Mouse (Mus musculus): ENCODE measurements around the gene Tekt1. TPM values are rescaled to one million over a fixed set of nuclear protein-coding genes. Genes with fewer than 3 reads are reported as not detected.

Tekt1 gene
- polyA plus RNA-seq, 1 experiment, result not detected

DNA sequence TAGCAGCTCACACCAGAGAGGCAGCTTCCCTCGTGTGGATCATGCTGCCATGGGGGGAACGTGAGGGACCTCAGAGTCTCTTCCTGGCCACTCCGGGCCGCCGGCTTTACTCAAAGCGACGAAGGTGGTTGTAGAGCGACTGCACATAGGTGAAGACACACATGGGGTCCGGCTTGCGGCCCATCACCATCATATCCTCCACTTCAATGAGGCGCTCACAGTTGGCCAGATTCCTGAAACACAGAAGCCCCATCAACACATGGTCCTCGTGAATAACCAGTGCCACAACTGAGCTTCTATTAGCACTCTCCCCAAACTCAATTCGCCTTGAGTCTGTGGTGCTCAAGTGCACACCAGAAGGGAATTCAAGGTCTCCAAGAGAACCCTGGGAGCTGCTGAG, 28.9 kb upstream of the Tekt1 start:
- no peak overlapping the region for H3K4me3 ChIP-seq (ENCODE audit: low read depth, low read length)
- H3K27me3 ChIP-seq (ENCODE audit: control insufficient read depth, insufficient read depth, low read length), result no peaks in the 10 kb centered on the region
- H3K27ac ChIP-seq (ENCODE audit: insufficient read depth, low read depth, low read length), result no peak overlapping the region
- no peaks in the 10 kb centered on the region for H3K36me3 ChIP-seq (ENCODE audit: control insufficient read depth, insufficient read depth, low read length)
- H3K4me1 ChIP-seq (ENCODE audit: control insufficient read depth, insufficient read depth, insufficient read length, low read length), result no peaks in the 10 kb centered on the region
- no peak for TF ChIP-seq CTCF (IDR thresholded peaks at IDR 0.05; ENCODE audit: extremely low read depth, insufficient read length, insufficient replicate concordance, low read depth, low read length)
- WGBS, result 93% methylated on average over 13 of the region's 13 CpGs

DNA sequence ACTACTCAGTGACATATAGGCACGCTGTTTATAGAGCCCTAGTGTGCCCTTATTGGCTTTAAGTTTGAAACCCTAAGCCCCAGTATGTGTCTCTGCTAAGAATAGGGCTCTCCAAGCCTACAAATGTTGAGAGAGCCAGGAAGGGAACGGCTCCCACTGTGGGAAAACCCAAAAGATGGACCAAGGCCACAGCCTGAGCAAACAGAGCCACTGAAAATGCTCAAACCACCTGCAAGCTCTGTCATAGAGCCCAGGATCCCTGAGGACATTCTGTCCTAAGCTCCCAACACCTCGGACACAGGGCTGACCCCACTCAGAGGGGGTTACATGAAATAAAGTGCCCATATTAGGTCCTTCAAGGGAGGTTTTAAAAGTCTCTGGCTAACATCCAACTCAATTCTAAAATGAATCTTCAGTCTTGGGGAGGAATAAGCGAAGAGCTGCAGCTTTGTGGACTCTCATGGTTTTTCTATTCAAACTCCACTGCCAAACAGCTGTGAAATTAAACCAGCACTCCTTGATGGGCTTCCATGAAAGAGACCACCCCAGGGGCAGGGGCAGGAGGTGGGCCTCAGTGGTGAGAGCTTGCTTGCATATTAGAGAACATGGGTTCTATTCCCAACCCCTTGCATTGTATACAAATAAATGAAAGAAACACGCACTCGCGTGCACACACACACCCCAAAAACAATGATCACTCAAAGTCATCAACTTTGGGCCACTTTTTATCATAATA, 27.3 kb upstream of the Tekt1 start:
- H3K36me3 ChIP-seq (ENCODE audit: control insufficient read depth, insufficient read depth, low read length), result no peaks in the 10 kb centered on the region
- H3K27ac ChIP-seq (ENCODE audit: insufficient read depth, low read depth, low read length), result no peak overlapping the region
- TF ChIP-seq CTCF (IDR thresholded peaks at IDR 0.05; ENCODE audit: extremely low read depth, insufficient read length, insufficient replicate concordance, low read depth, low read length), result no peak
- no peak for TF ChIP-seq POLR2A (IDR thresholded peaks at IDR 0.05; ENCODE audit: low read depth, low read length)
- no peaks in the 10 kb centered on the region for H3K4me1 ChIP-seq (ENCODE audit: control insufficient read depth, insufficient read depth, insufficient read length, low read length)
- H3K27me3 ChIP-seq (ENCODE audit: control insufficient read depth, insufficient read depth, low read length), result no peaks in the 10 kb centered on the region
- H3K4me3 ChIP-seq (ENCODE audit: low read depth, low read length), result no peak overlapping the region
- WGBS, result 89% methylated on average over 7 of the region's 7 CpGs

DNA sequence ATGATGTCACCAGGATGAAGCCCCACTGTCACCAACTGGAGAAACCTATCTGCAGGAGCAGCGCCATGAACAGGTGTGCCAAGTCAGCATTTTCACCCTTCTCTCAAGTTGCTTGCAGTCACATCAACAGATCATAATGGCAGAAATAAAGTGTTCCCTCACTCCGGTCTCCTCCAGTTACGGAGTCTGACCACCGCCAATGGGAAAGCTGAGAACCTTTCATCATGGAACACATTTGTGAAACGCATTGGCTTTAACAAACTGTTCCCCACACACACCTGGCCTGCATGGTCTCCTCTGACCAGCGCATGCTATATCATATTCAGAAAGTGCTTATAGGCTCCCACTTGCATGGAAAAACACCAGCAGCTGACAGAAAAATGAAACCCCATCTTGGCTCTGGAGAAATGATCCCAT, 25.9 kb upstream of the Tekt1 start:
- WGBS, result 94% methylated on average over 6 of the region's 6 CpGs
- TF ChIP-seq POLR2A (IDR thresholded peaks at IDR 0.05; ENCODE audit: low read depth, low read length), result no peak
- TF ChIP-seq CTCF (IDR thresholded peaks at IDR 0.05; ENCODE audit: extremely low read depth, insufficient read length, insufficient replicate concordance, low read depth, low read length), result no peak
- Histone ChIP-seq H3K4me1 (ENCODE audit: control insufficient read depth, insufficient read depth, insufficient read length, low read length) (no peaks in the 10 kb centered on the region), H3K4me3 (ENCODE audit: low read depth, low read length) (no peak overlapping the region), H3K36me3 (ENCODE audit: control insufficient read depth, insufficient read depth, low read length) (no peaks in the 10 kb centered on the region), H3K27ac (ENCODE audit: insufficient read depth, low read depth, low read length) (no peak overlapping the region), H3K27me3 (ENCODE audit: control insufficient read depth, insufficient read depth, low read length) (no peaks in the 10 kb centered on the region)

DNA sequence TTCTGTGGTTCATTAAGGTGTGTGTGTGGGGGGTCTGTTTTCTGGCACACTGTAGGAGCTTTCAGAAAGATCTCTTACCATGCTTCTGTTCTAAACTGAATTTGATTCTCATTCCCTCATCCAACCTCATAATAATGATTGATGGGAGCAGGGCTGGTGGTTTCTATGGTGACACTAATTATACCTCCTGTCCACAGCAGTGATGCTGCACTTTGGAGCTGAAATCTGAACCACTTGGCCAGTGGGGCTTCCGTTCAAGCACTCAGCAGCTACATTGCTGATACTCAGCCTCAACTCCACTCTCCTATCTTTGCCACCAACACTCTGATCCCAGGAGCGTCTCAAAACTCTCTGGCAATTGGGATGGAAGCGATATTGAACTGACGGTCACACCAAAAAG, 17.1 kb upstream of the Tekt1 start:
- WGBS, result 80% methylated on average over 4 of the region's 4 CpGs
- no peak overlapping the region for H3K27ac ChIP-seq (ENCODE audit: insufficient read depth, low read depth, low read length)
- H3K4me3 ChIP-seq (ENCODE audit: low read depth, low read length), result no peak overlapping the region
- no peaks in the 10 kb centered on the region for H3K27me3 ChIP-seq (ENCODE audit: control insufficient read depth, insufficient read depth, low read length)
- H3K4me1 ChIP-seq (ENCODE audit: control insufficient read depth, insufficient read depth, insufficient read length, low read length), result no peaks in the 10 kb centered on the region
- no peak for TF ChIP-seq CTCF (IDR thresholded peaks at IDR 0.05; ENCODE audit: extremely low read depth, insufficient read length, insufficient replicate concordance, low read depth, low read length)
- TF ChIP-seq POLR2A (IDR thresholded peaks at IDR 0.05; ENCODE audit: low read depth, low read length), result no peak
- H3K36me3 ChIP-seq (ENCODE audit: control insufficient read depth, insufficient read depth, low read length), result no peaks in the 10 kb centered on the region

DNA sequence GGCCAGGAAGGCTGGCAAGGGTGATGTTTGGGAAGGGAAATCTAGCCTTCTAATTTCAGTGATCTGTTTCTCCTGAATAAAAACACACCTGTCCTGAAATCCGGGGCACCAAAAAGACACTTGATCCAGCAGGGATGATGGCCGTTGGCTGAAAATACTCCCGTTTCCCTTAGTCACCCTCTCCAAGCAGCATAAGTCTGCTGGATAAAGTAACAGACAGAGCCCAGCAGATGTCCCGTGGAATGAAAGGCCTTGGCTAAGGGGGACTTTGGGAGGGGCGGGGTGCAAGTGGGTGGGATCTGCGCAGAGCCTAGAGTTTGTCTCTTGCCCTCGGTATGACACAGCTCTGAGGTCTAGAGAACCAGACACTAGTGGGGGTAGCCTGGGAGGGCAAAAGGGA, 16.0 kb upstream of the Tekt1 start:
- no peak for TF ChIP-seq CTCF (IDR thresholded peaks at IDR 0.05; ENCODE audit: extremely low read depth, insufficient read length, insufficient replicate concordance, low read depth, low read length)
- no peak for TF ChIP-seq POLR2A (IDR thresholded peaks at IDR 0.05; ENCODE audit: low read depth, low read length)
- Histone ChIP-seq H3K36me3 (ENCODE audit: control insufficient read depth, insufficient read depth, low read length) (no peaks in the 10 kb centered on the region), H3K4me3 (ENCODE audit: low read depth, low read length) (no peak overlapping the region), H3K27ac (ENCODE audit: insufficient read depth, low read depth, low read length) (no peak overlapping the region), H3K27me3 (ENCODE audit: control insufficient read depth, insufficient read depth, low read length) (no peaks in the 10 kb centered on the region), H3K4me1 (ENCODE audit: control insufficient read depth, insufficient read depth, insufficient read length, low read length) (no peaks in the 10 kb centered on the region)
- 67% methylated on average over 7 of the region's 7 CpGs for WGBS

DNA sequence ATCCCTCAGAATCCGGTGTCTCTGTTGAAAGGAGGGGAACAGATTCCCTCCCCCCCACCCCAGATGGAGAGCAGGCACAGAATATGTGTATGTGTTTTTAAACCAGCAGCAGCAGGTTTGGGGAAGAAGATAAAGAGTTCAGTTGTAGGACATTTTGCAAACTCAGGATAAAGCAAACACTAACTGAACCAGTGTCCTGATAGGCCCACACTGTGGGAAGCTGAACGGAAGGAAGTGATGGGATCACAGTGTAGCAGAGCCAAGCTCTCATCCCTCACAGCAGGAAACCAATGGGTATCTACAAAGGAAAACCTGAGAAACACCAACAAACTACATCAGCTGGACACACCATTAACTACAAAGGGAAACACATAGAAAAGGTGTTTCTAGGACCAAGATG, 14.3 kb upstream of the Tekt1 start:
- H3K4me3 ChIP-seq (ENCODE audit: low read depth, low read length), result no peak overlapping the region
- H3K27me3 ChIP-seq (ENCODE audit: control insufficient read depth, insufficient read depth, low read length), result no peaks in the 10 kb centered on the region
- TF ChIP-seq POLR2A (IDR thresholded peaks at IDR 0.05; ENCODE audit: low read depth, low read length) (no peak), CTCF (IDR thresholded peaks at IDR 0.05; ENCODE audit: extremely low read depth, insufficient read length, insufficient replicate concordance, low read depth, low read length) (no peak)
- H3K4me1 ChIP-seq (ENCODE audit: control insufficient read depth, insufficient read depth, insufficient read length, low read length), result no peaks in the 10 kb centered on the region
- WGBS, result 84% methylated on average over 2 of the region's 2 CpGs
- H3K36me3 ChIP-seq (ENCODE audit: control insufficient read depth, insufficient read depth, low read length), result no peaks in the 10 kb centered on the region
- no peak overlapping the region for H3K27ac ChIP-seq (ENCODE audit: insufficient read depth, low read depth, low read length)

DNA sequence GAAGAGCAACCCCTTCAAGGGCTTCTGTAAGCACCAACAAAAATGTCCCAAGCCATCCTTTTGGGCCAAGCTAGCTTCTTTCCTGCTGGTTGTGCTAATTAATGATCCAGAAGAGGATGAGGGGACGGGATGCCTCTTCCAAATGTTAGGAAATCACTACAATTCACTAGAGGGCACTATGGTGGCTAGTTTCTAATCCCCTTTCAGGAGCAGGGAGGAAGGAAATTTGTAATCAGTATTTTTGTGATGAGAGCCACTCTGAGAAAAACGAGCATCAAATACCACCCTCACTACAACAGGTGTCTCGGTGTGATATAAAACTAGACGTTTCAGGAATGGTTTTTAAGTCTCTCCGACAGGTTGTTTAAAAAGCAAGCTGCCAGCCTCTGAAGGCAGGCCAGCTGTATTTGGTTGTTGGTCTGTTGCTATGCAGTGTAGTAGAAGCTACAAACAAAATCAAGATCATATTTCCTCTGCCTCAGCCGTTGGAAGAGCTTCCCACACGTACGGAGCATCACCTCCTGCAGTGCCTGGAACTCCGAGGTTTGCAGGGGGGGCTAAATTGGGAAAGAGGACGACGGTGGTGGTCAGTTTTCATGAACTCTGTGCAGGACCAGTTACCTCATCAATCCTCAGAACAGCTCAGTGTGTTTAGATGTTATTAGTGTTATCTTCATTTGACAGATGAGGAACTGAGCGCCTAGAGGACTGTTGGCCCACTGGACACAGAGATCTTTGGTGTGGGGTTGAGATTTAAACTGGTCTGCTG, 7.8 kb upstream of the Tekt1 start:
- no peaks in the 10 kb centered on the region for H3K27me3 ChIP-seq (ENCODE audit: control insufficient read depth, insufficient read depth, low read length)
- H3K36me3 ChIP-seq (ENCODE audit: control insufficient read depth, insufficient read depth, low read length), result no peaks in the 10 kb centered on the region
- no peak overlapping the region for H3K4me3 ChIP-seq (ENCODE audit: low read depth, low read length)
- WGBS, result 23% methylated on average over 12 of the region's 12 CpGs
- TF ChIP-seq CTCF (IDR thresholded peaks at IDR 0.05; ENCODE audit: extremely low read depth, insufficient read length, insufficient replicate concordance, low read depth, low read length) (no peak), POLR2A (IDR thresholded peaks at IDR 0.05; ENCODE audit: low read depth, low read length) (no peak)
- H3K27ac ChIP-seq (ENCODE audit: insufficient read depth, low read depth, low read length), result no peak overlapping the region; the same call in 1 of the 2 replicates
- H3K4me1 ChIP-seq (ENCODE audit: control insufficient read depth, insufficient read depth, insufficient read length, low read length), result no peaks in the 10 kb centered on the region
